Mouse (Mus musculus): ENCODE results near the gene Ugt1a6a.
"Not testable (repeated sequence)": the region's sequence is repeated elsewhere in the genome, so short reads cannot be mapped to it uniquely, and the experiment has no call there.

The Ugt1a6a gene

DNA sequence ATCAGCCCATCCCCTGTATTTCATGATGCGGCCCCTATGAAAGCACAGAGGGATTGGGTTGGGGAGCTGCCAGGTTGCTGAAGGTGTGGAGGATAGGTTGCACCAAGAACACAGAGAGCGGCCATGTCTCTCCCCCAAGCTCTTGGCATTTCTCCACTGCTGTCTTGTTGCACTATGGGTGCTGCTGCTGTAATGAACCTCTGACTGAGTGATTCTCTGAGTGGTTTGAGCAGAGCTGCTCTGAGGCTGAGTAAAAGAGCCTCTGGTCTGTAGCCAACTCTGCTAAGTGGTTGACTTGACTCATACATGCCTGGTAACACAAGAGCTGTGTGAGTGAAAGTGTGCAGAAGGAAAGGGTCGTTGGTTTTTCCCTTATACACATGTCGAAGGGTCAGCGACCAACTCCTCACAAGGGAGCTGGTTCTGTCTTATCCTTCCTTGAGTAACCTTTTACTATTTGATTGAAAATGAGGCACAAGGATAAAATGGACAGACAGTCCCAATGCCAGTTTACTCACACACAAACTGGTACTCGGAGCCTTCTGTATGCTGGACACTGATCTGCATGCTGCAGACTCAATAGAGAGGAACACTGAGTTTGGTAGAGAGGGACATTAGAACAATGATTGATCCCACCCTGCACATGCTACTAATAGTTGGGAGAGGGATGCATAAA, 758 bp downstream of the Ugt1a6a start:
- not testable (repeated sequence) for DNase-seq (ENCODE audit: low read depth, low spot score)

DNA sequence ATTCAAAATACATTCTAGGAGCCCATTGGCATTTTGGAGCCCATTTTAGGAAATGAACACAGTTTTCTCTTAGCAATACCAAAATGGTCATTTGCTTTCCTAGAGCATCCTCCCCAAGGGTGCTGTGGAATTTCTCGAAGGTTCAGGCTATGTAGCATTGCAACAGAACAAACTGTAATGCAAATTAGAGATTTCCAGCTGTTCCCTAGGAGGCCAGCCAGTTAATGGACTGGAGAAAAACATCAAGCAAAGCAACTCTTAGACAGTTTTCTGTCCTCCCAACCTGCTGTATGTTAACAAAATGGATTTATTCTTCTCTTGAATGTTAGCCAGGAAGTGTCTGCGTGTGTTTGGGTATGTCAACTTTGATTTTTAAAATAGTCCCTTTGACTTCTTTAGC, 2.0 kb downstream of the Ugt1a6a start:
- DNase-seq (ENCODE audit: low read depth, low spot score): no peak

DNA sequence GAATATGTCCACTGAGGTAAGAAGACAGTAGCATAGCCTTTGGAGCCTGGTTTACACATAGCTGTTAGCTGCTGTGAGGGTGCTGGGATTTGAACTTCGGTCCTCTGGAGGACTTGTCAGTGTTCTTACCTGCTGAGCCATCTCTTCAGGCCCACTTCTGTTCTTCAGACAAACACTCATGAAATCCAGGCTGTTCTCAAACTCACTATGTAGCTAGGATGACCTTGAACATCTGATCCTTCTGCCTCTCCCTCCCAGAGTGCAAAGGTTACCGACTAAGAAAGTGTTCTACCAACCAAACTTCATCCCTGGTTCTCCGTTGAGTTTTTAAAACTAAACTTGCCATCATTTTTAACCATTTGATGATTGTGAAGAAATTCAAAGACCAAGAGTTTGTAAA, 2.7 kb downstream of the Ugt1a6a start:
- DNase-seq (ENCODE audit: low read depth, low spot score): no peak

DNA sequence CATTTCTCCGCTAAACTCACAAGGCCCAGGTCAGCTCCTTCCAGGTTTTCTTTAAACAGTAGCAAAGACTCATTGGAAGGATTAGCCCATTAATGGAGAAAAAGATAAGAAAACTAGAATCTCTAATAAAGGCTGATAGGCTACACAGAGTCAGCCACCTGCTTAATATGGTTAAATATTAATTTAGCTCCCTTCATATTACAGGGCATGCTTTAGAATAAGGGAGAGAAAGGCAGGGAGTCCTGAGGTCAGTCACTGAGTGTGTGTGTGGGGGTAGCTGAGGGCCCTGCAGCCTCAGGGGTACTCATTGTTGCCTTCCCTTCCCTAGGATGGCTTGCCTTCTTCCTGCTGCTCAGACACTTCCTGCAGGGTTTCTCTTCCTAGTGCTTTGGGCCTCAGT, 3.5 kb downstream of the Ugt1a6a start:
- DNase-seq (ENCODE audit: low read depth, low spot score): no peak

DNA sequence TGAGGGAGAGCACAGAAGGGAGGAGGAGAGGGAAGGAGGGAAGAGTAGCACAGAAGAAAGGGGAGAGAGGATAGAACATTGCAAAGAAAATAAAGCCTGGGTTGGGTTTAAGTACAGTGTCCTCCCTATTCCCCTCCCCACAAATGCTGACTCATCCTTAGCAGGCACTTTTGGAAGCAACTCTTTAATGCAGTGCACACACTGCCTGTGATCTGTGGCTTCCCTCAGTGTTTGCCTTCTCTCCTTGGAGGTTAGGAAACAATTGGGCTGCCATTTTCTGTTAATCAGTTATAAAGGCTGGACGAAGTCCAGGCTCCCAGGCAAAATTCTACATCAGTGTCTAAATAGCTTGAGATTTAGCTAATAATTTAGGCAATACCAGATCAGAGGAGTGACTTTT, 5.9 kb downstream of the Ugt1a6a start:
- DNase-seq (ENCODE audit: low read depth, low spot score): not testable (repeated sequence)

DNA sequence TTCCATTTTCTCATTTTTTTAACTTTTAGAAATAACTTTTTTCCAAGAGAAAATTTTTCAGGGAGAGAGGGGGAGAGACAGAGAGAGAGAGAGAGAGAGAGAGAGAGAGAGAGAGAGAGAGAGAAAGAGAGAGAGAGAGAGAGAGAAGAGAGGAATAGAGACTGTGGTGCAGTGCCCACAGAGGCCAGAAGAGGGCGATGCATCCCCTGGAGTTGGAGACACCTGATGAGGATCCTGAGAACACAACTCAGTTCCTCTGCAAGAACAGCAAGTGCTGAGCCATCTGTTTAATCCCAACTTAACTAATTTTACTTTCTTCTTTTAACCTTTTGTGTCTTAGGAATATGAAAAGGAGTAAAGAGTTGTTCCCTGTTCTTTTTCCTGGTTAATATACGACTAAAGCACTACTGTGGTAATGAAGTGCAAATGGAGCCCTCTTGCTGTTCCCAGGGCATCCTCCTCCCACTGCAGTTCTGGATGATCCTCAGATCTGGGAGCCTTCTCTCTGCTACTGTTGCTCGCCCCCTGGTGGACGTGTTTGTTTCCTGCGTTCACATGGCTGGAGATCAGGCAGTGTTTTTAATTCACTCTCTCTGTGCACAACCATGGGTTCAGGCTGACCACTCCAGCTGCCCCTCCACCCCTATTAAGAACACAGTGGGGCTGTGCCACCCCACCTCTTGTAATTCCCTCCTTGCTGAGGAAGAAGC, 9.5 kb downstream of the Ugt1a6a start:
- DNase-seq (ENCODE audit: low read depth, low spot score): not testable (repeated sequence)

DNA sequence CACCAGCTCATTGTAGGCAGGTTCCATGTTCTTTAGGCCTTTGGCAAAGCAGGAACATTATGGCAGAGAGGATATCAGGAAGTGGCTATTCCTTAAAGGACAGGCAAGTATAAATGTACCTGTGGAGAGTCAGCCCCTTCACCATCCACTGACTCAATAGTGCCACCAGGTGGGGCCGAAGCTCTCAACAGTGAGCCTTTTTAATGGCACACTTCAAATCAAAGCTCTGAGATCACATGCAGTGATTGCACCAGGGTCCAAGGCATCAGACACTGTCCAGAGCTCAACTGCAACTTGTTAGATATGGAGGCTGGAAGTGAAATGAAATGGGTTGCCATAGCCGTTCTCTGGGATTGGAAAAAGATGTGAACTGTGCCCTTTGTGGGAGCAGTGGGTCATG, 10.7 kb downstream of the Ugt1a6a start:
- DNase-seq (ENCODE audit: low read depth, low spot score): not testable (repeated sequence)

DNA sequence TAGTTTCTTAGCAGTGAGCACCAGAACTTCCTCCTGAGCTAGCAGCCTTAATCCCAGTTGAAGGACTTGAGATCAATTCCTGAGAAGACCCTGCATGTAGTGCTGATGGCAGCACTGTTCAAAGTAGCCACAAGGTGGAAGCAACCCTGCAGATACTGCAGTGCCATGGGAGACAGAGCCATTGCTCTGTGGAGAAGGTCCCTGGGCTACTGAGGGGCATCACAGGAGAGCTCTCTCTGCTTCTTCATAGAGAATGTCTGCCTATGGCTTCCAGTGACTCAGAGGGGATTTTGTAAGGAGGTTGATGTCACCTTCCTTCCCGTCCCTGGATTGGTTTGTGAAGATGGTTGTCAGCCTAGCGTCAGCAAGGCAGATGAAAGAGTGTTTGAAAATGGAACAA, 15.5 kb downstream of the Ugt1a6a start:
- DNase-seq (ENCODE audit: low read depth, low spot score): not testable (repeated sequence)

DNA sequence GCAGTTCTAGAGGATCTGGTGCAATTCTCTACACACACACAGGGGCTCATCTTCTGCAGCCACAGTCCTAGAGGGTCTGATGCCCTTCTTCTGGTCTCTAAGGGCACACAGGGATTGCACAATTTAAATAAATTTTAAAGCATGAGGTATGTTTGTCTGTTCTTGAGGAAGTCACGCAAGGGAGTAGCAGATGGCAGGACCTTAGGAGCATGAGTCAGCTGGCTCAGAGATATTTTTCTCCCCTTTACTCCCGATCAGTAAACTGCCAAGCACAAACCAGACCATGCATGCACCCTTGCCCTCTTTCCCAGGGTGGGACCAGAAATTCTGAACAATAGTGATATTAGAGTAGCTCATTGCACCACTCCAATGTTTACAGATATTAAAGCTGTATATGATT, 23.8 kb downstream of the Ugt1a6a start:
- no peak for DNase-seq (ENCODE audit: low read depth, low spot score)

DNA sequence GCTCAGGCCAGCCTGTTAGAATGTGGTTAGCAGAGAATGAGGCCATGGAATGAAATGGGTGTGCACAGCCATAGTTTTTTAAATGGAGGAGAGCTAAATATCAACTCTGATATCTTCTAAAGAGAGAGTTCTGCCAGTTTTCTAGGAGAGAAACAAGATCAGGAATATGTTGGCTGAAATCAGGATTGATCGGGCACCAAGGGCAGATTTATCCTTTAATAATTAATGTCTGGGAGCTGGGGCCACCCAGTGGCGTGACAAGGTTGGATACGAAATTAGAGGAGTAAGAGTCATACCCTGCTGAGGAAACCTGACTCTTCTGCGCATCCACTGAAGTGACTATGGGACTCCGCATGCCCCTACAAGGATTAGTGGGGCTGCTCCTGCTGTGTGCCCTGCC, 31.1 kb downstream of the Ugt1a6a start, which contains the start of gene Ugt1a5:
Gene Ugt1a5, plus strand, starts transcription at position 302 of the 400 bp plus-strand sequence.
- no peak for DNase-seq (ENCODE audit: low read depth, low spot score)

DNA sequence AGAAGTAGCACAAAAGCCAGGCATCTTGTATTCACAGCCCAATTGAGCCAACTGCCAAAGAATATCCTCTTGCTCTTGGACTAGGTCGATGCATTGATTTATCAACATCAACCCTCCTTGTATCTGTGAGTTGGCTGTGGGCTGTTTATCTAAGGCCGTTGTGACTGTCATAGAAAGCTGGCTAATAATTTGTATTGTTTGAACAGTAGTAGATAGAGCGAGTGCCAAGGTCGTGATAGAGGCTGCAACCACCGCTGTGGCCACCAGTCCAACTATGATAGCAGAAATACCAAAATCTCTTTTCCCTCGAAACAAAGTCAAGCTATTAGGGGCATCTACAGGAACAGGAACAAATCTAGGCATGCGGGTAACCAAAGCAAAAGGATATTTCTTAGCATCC, 37.6 kb downstream of the Ugt1a6a start:
- DNase-seq (ENCODE audit: low read depth, low spot score): not testable (repeated sequence)

DNA sequence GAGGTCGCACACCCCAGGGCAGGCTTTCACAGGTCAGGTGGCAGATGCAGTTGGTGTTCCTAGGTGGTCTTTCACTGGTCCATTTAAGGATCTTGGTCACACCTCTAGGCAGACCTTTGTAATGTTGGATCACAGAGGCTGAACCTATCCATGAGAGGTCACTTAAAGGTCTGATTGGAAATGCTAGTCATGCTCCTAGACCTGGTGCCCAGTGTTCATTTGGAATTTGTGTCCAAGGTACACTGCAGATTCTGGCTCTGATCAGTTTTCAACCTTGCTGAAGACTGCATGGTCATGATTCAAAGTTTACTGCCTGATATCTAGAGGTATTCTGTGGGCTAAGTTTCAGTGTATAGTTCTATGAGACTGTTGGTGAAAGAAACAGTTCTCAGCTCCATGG, 45.0 kb downstream of the Ugt1a6a start:
- no peak for DNase-seq (ENCODE audit: low read depth, low spot score)

DNA sequence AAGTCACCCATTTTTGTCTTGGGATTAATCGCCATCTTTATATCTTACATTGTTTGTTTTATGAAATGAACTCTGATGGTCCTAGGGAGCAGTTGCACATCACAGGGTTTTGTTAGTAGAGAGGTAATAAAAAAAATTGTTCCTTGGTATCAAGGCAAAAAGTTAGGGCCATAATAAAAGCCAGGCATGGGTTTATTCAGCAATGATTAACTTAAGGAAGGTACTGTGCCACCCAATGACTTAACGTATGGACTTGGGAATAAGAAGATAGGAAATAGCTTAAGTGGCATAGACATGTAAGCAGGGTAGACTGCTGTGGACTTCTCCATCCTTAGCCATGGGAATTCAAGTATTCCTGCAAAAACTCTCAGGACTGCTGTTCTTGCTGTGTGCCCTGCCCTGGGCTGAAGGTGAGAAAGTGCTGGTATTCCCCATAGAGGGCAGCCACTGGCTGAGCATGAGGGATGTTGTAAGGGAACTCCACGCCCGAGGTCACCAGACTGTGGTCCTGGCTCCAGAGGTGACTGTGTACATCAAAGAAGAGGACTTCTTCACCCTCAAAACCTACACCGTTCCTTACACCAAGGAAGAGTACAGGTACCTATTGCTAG, 51.8 kb downstream of the Ugt1a6a start:
- no peak for DNase-seq (ENCODE audit: low read depth, low spot score)

DNA sequence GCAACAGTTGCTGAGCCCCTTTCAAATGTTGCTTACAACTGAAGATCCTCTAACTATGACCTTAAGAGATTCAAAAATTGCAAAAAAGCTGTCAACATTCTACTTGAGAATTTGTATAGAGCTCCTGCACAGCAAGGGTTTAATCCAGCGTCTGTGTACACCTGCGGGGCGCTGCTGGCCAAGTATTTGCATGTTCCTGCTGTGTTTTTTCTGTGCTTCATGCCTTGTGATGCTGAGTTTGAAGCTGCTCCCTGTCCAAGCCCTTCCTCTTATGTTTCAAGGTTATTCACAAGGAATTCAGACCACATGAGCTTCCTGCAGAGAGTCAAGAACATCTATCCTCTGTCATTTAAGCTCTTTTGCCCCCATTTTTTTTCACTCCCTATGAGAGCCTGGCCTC, 57.5 kb downstream of the Ugt1a6a start:
- no peak for DNase-seq (ENCODE audit: low read depth, low spot score)

DNA sequence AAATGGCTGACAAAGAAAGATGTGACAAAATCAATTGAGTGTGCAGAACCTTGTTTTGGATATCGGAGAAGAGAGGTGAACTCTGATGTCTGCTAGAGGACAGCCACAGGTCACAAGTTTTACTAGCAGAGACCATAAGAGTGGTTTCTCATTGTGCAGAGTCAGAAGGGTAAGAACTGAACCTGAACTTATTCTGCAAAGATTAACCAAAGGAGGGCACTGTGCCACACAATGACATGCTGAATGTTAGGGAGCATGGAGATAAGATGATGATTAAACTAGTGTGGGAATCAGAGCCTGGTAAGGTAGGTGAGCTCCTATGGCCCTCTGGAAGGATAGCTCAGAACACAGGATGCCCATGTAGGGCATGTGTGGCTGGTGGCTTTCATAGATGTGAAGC, 61.1 kb downstream of the Ugt1a6a start:
- DNase-seq (ENCODE audit: low read depth, low spot score): no peak

DNA sequence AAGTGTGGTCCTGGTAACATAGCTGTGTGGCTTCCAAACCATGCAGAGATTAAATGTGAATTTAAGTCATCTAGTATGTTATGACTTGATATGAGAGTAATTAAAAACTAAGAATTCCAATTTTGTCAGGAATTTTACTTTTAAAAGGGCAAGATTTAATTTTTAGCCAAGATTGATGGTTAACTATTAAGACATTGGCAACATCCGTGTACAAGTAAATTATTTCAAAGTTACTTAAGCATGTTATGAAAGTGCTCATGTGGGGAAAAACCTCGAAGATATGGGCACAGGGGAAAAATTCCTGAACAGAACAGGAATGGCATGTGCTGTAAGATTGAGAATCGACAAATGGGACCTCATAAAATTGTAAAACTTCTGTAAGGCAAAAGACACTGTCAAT, 62.8 kb downstream of the Ugt1a6a start:
- no peak for DNase-seq (ENCODE audit: low read depth, low spot score)

DNA sequence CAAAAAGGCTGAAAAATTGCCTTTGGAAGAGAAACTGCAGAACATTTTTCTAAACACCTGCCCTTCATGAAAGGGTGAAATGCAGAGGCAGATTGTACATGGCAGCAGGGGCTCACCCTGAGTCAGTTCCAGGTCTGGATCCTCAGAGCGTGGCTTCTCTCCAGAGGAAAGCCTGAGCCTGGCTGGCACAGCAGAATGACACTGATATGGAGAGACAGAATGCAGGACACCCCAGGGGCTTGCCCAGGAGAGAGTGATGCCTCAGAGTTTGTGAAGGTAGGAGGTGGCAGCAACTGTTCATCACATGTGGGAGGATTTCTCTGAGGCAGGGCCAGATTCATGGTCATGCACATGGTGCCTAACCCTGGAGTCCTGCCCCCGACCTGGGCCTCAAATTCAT, 65.4 kb downstream of the Ugt1a6a start:
- DNase-seq (ENCODE audit: low read depth, low spot score): no peak

DNA sequence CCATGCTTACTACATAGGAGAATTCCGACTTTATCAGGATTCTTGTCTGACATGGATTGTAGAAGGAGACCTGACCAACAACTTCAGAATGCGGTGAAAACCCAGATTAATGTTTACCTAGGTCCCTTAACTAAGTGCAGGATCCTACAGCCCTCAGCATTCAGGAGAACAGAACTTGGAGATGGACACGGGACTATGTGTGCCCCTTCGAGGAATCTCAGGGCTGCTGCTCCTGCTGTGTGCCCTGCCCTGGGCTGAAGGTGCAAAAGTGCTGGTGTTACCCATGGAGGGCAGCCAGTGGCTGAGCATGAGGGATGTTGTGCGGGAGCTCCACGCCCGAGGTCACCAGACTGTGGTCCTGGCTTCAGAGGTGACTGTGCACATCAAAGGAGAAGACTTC, 65.8 kb downstream of the Ugt1a6a start, which contains the start of gene Ugt1a2:
Gene Ugt1a2, plus strand, starts transcription at position 146 of the 400 bp plus-strand sequence.
- no peak for DNase-seq (ENCODE audit: low read depth, low spot score)

DNA sequence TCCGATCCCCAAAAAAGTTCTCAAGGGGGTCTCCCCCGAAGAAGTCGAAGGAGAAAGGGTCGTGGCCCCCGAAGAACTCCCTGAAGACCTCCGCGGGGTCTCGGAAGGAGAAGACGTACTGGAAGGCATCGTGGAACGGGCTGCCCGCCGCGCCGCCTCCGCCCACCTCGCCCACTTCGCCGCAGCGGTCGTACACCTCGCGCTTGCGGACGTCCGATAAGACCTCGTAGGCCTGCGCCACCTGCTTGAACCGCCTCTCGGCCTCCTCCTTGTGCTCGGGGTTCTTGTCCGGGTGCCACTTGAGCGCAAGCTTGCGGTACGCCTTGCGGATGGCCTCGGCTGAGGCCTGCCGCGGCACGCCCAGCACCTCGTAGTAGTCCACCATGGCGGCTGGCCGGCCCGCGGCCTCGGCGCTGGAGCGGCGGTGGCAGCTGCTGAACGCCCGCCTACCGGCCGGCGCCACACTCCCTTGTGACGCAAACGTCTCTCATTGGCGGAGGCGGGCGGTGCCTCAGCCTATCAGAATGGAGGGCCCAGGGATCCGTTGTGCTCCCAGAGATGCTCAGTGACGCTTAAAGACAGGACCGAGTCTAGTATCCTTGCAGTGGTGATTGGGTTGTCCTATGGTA, 70.8 kb downstream of the Ugt1a6a start, which contains the start of gene Dnajb3:
Gene Dnajb3, minus strand, starts transcription at position 489 of the 629 bp plus-strand sequence.
- DNase-seq (ENCODE audit: low read depth, low spot score): peak; percentile 79

DNA sequence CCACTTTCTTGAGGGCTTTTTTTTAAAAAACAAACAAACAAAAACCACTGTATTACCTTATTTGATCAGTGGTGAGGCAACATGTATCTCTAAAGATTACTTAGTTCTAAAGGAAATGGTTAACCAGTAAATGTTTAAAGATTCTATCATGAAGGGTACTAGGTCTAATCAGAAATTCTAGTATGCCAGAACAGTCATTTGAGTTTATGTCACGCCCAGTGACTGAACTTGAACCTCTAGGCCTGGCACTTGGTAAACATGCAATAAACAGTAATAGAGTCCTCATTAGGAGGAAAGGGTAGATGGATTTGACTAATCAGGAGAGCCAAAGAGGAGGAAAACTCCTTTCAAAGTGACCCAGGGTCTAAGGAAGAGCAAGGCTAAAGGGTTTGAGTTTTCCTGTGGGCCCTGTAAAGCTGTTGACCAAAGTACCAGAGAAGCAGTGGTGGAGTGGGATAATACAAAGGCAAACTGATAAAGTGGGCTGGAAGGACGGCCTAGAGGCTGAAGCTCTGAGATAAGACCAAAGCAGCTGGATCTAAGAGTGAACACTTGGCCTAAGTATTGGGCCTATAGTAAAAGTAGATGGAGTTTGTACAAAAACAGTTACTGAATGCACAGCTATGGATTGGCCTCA, 72.4 kb downstream of the Ugt1a6a start:
- DNase-seq (ENCODE audit: low read depth, low spot score): no peak

DNA sequence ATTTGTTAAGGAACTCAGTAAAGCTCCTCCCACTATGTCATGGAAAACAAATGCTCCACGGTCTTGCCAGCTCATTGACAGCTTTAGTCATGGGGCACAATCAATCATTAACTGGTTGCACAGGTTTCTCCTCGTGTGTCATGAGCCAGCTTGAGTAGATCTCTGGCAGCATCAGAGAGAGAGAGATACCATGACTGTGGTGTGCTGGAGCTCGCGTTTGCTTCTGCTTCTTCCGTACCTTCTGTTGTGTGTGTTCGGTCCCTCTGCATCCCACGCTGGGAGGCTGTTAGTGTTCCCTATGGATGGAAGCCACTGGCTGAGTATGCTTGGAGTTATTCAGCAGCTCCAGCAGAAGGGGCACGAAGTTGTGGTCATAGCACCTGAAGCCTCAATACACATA, 77.2 kb downstream of the Ugt1a6a start, which contains the start of gene Ugt1a1:
Gene Ugt1a1, plus strand, starts transcription at position 148 of the 400 bp plus-strand sequence.
- no peak for DNase-seq (ENCODE audit: low read depth, low spot score)

Measured in brain, embryonic 18.5 days (tissue).